Mouse (Mus musculus) heart, embryonic 13.5 days (tissue): ENCODE data around the gene Zfp467. TPM values are rescaled to one million over a fixed set of nuclear protein-coding genes. Genes with fewer than 3 reads are reported as not detected.
A peak's percentile ranks its signal among the peaks of the same experiment; 100 is the strongest.

Source experiments
- ATAC-seq: fragments of 200-750 bp; cut with Nextera tagmentation; 2 replicates; pipeline ENCODE4 v1.8.0; 2017; ENCODE audit warnings: moderate TSS enrichment; ENCODE audit not compliant: insufficient number of reproducible peaks, low FRiP score, low TSS enrichment; ENCODE audit errors: extremely low read depth
- H3K27ac ChIP-seq: fragments of 300-500 bp; sonication (generic); replicated peaks from 2 replicates; pipeline ENCODE4 v1.5.1; 2015; ENCODE audit warnings: moderate library complexity, mild to moderate bottlenecking, inconsistent platforms
- H3K27me3 ChIP-seq: fragments of 300-500 bp; sonication (generic); replicated peaks from 2 replicates; pipeline ENCODE4 v1.6.1; 2015; ENCODE audit warnings: mild to moderate bottlenecking, inconsistent platforms
- H3K36me3 ChIP-seq: fragments of 300-500 bp; sonication (generic); 2 replicates; pipeline ENCODE4 v1.6.1; 2015; ENCODE audit warnings: mild to moderate bottlenecking, inconsistent platforms
- H3K4me1 ChIP-seq: fragments of 300-500 bp; sonication (generic); 2 replicates; pipeline ENCODE4 v1.6.1; 2015; ENCODE audit warnings: inconsistent platforms
- H3K4me2 ChIP-seq: fragments of 300-500 bp; sonication (generic); 2 replicates; pipeline ENCODE4 v1.6.1; 2015; ENCODE audit warnings: inconsistent platforms, mild to moderate bottlenecking, moderate library complexity
- H3K4me3 ChIP-seq: fragments of 300-500 bp; sonication (generic); 2 replicates; pipeline ENCODE4 v1.5.1; 2015; ENCODE audit warnings: moderate library complexity, mild to moderate bottlenecking, inconsistent platforms
- H3K9ac ChIP-seq: fragments of 300-500 bp; sonication (generic); 2 replicates; pipeline ENCODE4 v1.6.1; 2015; ENCODE audit warnings: inconsistent platforms, mild to moderate bottlenecking, moderate library complexity
- H3K9me3 ChIP-seq: fragments of 300-500 bp; sonication (generic); 2 replicates; pipeline ENCODE4 v1.6.1; 2016; ENCODE audit warnings: inconsistent platforms
- WGBS: fragments of 180-500 bp; shearing (Covaris S2); methylation state at CpG from one replicate; pipeline ENCODE4 v1.1.7; 2015; ENCODE audit warnings: mixed read lengths; 5-methylcytosine and 5-hydroxymethylcytosine counted together
- polyA plus RNA-seq: library from polyadenylated mRNA; unstranded; fragments of >200 nt; fragmentation: Nextera tagmentation; extraction: Ambion mirVana; gene quantifications from 2 replicates; pipeline ENCODE4 v1.2.1, GENCODE M21; 2015

Zfp467 gene
- polyA plus RNA-seq, 1 experiment from 2014 or later: 16.1 TPM

DNA sequence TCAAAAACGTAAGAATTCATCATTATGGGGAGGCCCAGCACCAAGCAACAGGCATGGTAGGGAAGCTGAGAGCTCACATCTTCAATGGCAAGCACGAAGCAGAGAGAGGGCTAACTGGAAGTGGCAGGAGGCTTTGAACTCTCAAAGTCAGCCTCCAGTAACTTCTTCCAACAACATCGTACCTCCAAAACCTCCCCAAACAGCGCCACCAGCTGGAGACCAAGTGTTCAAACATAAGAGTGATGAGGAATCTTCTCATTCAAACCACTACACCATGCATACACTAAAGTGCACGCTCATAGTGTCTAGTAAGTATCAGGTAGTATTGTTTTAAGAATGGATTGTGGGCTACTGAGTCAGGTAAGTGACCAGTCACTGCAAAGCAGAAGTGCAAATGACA lies 21.6 kb downstream of the Zfp467 start:
- no peak overlapping the region for H3K9ac ChIP-seq
- H3K27me3 ChIP-seq: no peaks in the 10 kb centered on the region
- ATAC-seq: no peak
- H3K36me3 ChIP-seq: no peaks in the 10 kb centered on the region
- H3K4me3 ChIP-seq: no peak overlapping the region
- no peak overlapping the region for H3K4me2 ChIP-seq
- H3K27ac ChIP-seq: no peak overlapping the region
- H3K4me1 ChIP-seq: peaks cover 7% of the 10 kb centered on the region; the same call in 1 of the 2 replicates
- no peaks in the 10 kb centered on the region for H3K9me3 ChIP-seq
- WGBS: 61% methylated on average over 5 of the region's 5 CpGs

- Histone ChIP-seq H3K4me3 (no peak overlapping the region), H3K27ac (no peak overlapping the region), H3K9ac (no peak overlapping the region), H3K36me3 (peaks cover 7% of the 10 kb centered on the region; the same call in 1 of the 2 replicates), H3K4me1 (peaks cover 7% of the 10 kb centered on the region; the same call in 1 of the 2 replicates), H3K27me3 (no peaks in the 10 kb centered on the region), H3K9me3 (no peaks in the 10 kb centered on the region), H3K4me2 (no peak overlapping the region)
- WGBS: 67% methylated on average over 3 of the region's 3 CpGs
- ATAC-seq: no peak
These were observed 22.3 kb downstream of the Zfp467 start for GRCm38 (mm10) chr6:48423336-48423735.

DNA sequence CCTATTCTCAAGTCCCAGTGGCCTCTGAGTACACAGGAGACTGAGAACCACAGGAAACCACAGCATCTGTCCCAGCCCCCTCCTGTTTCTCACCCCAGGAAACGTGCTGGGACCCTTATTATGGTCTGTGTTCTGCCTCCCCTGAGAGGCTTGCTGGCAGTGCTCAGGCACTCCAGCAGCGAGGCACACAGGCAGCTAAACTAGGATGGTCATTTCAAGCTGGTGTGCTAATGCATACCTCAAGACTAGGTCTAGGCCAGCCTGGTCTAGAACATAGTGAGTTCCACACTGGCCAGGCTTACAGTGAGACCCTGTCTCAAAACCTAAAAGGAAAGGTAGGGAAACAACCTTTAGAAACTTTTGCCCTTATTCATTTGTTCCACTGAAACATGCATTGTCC lies 25.0 kb downstream of the Zfp467 start:
- ATAC-seq: no peak
- H3K4me2 ChIP-seq: no peak overlapping the region
- H3K9ac ChIP-seq: no peak overlapping the region
- peaks cover 7% of the 10 kb centered on the region; the same call in 1 of the 2 replicates for H3K4me1 ChIP-seq
- WGBS: 12% methylated on average over 2 of the region's 2 CpGs
- H3K27ac ChIP-seq: no peak overlapping the region
- H3K27me3 ChIP-seq: no peaks in the 10 kb centered on the region
- no peak overlapping the region for H3K4me3 ChIP-seq
- H3K9me3 ChIP-seq: no peaks in the 10 kb centered on the region
- peaks cover 34% of the 10 kb centered on the region for H3K36me3 ChIP-seq

DNA sequence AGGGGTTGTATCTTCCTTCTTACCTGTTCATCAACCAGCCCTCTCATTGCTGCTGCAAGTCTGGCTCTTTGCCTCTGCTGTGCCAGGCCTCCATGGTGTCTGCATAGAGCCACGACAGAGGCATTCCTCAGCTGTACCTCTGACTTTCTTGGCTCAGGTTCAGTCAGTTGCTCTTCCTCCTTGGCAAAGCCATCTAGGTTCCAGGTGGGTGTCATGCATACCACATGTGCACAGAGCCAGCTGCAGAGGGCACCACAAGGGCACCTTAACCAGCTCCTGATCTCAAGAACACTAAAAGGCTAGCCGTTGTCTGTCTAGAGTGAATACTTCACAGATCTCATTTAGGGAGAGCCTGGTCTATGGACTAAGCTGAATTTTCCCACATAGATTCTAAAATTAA lies 29.1 kb downstream of the Zfp467 start:
- Histone ChIP-seq H3K9ac (no peak overlapping the region), H3K4me3 (no peak overlapping the region), H3K27ac (no peak overlapping the region), H3K4me2 (no peak overlapping the region), H3K4me1 (peaks cover 13% of the 10 kb centered on the region), H3K27me3 (no peaks in the 10 kb centered on the region), H3K36me3 (peaks cover 75% of the 10 kb centered on the region), H3K9me3 (no peaks in the 10 kb centered on the region)
- ATAC-seq: no peak
- 78% methylated on average over 2 of the region's 2 CpGs for WGBS

GRCm38 (mm10) chr6:48415636-48416035 lies 30.0 kb downstream of the Zfp467 start:
- H3K4me3 ChIP-seq: no peak overlapping the region
- no peak overlapping the region for H3K4me2 ChIP-seq
- H3K4me1 ChIP-seq: peaks cover 20% of the 10 kb centered on the region
- H3K27ac ChIP-seq: no peak overlapping the region
- H3K36me3 ChIP-seq: peaks cover 84% of the 10 kb centered on the region
- H3K9ac ChIP-seq: no peak overlapping the region
- no peaks in the 10 kb centered on the region for H3K27me3 ChIP-seq
- no peak for ATAC-seq
- no peaks in the 10 kb centered on the region for H3K9me3 ChIP-seq
- WGBS: 88% methylated on average over 7 of the region's 7 CpGs

DNA sequence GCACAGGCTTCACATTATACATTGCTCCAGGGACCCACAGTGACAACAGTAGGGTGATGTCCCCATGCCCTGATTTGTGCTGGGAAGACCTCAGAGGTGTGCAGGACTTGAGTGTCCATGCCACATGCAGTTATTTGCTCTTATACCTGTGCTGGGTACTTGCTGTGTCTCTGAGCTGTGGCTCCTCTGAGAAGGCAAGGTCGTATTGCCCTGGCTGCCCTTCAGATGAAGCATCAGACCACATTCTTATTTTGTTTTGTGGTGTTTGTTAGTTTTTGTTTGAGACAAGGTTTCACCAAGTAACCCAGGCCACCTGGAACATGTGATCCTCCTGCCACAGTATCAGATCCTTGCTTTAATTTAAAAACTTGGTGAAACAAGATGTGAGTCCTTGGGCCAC lies 30.7 kb downstream of the Zfp467 start:
- peaks cover 91% of the 10 kb centered on the region for H3K36me3 ChIP-seq
- H3K4me3 ChIP-seq: no peak overlapping the region
- peaks cover 20% of the 10 kb centered on the region for H3K4me1 ChIP-seq
- no peak overlapping the region for H3K9ac ChIP-seq
- no peaks in the 10 kb centered on the region for H3K27me3 ChIP-seq
- H3K9me3 ChIP-seq: no peaks in the 10 kb centered on the region
- H3K27ac ChIP-seq: no peak overlapping the region
- ATAC-seq: no peak
- no peak overlapping the region for H3K4me2 ChIP-seq
- WGBS: 81% methylated on average over 1 of the region's 1 CpGs

- Histone ChIP-seq H3K4me2 (no peak overlapping the region), H3K4me1 (peaks cover 20% of the 10 kb centered on the region), H3K27me3 (no peaks in the 10 kb centered on the region), H3K27ac (no peak overlapping the region), H3K4me3 (no peak overlapping the region), H3K9me3 (no peaks in the 10 kb centered on the region), H3K9ac (no peak overlapping the region), H3K36me3 (peaks cover 100% of the 10 kb centered on the region)
- ATAC-seq: no peak
- 73% methylated on average over 10 of the region's 10 CpGs for WGBS
These were observed 32.5 kb downstream of the Zfp467 start for GRCm38 (mm10) chr6:48413081-48413480.

GRCm38 (mm10) chr6:48412662-48413061 lies 33.0 kb downstream of the Zfp467 start:
- Histone ChIP-seq H3K36me3 (peaks cover 100% of the 10 kb centered on the region), H3K9ac (no peak overlapping the region), H3K4me1 (peaks cover 20% of the 10 kb centered on the region), H3K9me3 (no peaks in the 10 kb centered on the region), H3K27ac (no peak overlapping the region), H3K4me3 (no peak overlapping the region), H3K27me3 (no peaks in the 10 kb centered on the region), H3K4me2 (no peak overlapping the region)
- WGBS: 79% methylated on average over 3 of the region's 3 CpGs
- no peak for ATAC-seq

- H3K36me3 ChIP-seq: peaks cover 100% of the 10 kb centered on the region
- no peak overlapping the region for H3K9ac ChIP-seq
- H3K27me3 ChIP-seq: no peaks in the 10 kb centered on the region
- no peak overlapping the region for H3K4me3 ChIP-seq
- no peak overlapping the region for H3K4me2 ChIP-seq
- H3K9me3 ChIP-seq: no peaks in the 10 kb centered on the region
- peak overlapping the region; percentile 72 for H3K27ac ChIP-seq
- WGBS: 72% methylated on average over 4 of the region's 4 CpGs
- peaks cover 20% of the 10 kb centered on the region for H3K4me1 ChIP-seq
- ATAC-seq: no peak
These were observed 33.5 kb downstream of the Zfp467 start for GRCm38 (mm10) chr6:48412147-48412546.

GRCm38 (mm10) chr6:48411193-48412092 lies 34.2 kb downstream of the Zfp467 start:
- Histone ChIP-seq H3K9me3 (no peaks in the 10 kb centered on the region), H3K4me1 (peaks cover 20% of the 10 kb centered on the region), H3K36me3 (peaks cover 100% of the 10 kb centered on the region), H3K9ac (no peak overlapping the region), H3K4me2 (no peak overlapping the region), H3K27me3 (no peaks in the 10 kb centered on the region), H3K27ac (peak overlapping the region; percentile 72), H3K4me3 (no peak overlapping the region)
- 58% methylated on average over 6 of the region's 6 CpGs for WGBS
- no peak for ATAC-seq

DNA sequence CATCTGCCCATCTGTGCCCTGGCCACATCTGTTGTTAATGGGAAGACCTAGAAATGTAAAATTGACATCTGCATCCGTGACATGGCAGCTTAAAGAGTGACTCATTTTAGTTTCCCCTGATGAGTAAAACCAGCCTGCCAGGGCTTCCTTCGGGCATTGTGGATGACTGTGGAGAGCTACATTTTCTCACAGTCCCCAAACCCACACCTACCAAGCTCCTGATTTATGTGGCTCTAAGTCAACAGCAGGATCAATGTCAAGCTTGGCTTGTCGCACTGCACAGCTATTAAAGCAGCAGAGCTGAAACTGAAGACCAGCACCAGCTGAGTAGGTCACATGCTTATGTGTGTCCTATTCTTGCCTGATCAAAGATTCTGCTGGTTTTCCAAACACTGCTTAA lies 35.1 kb downstream of the Zfp467 start:
- H3K27ac ChIP-seq: peak overlapping the region; percentile 72; the same call in 1 of the 2 replicates
- 82% methylated on average over 3 of the region's 3 CpGs for WGBS

More for the DNA sequence above, 35.1 kb downstream of the Zfp467 start:
- ATAC-seq: no peak
- Histone ChIP-seq H3K9ac (no peak overlapping the region), H3K9me3 (no peaks in the 10 kb centered on the region), H3K4me3 (no peak overlapping the region), H3K36me3 (peaks cover 99% of the 10 kb centered on the region), H3K27me3 (no peaks in the 10 kb centered on the region), H3K4me1 (peaks cover 20% of the 10 kb centered on the region), H3K4me2 (no peak overlapping the region)
